Mouse (Mus musculus) megakaryocyte, adult 5-6 weeks (primary cell): ENCODE results near the gene Elmsan1. TPM values are rescaled to one million over a fixed set of nuclear protein-coding genes. Genes with fewer than 3 reads are reported as not detected.

Source experiments
- ATAC-seq: 2 replicates; pipeline ENCODE4 v1.8.0; 2016; ENCODE audit warnings: mild to moderate bottlenecking, inconsistent platforms; ENCODE audit not compliant: poor library complexity, severe bottlenecking
- total RNA-seq, 2 experiments: library from RNA; stranded (forward) in 1 of 2; stranded (reverse) in 1 of 2; fragments of 153-499, 151-499 nt in 1 of 2; fragments of 221-1000, 200-1000 nt in 1 of 2; gene quantifications; 2 replicates each; pipeline versions ENCODE4 v1.2.3 to v1.2.4; 2015 to 2017

Gene Elmsan1
- total RNA-seq, 2 experiments from 2014 or later = 17.0 to 27.0 TPM

- no peak for ATAC-seq
These were observed 41.6 kb downstream of the Elmsan1 start for GRCm38 (mm10) chr12:84176886-84177765.

- ATAC-seq = no peak
These were observed 42.4 kb downstream of the Elmsan1 start for GRCm38 (mm10) chr12:84176126-84176769.

DNA sequence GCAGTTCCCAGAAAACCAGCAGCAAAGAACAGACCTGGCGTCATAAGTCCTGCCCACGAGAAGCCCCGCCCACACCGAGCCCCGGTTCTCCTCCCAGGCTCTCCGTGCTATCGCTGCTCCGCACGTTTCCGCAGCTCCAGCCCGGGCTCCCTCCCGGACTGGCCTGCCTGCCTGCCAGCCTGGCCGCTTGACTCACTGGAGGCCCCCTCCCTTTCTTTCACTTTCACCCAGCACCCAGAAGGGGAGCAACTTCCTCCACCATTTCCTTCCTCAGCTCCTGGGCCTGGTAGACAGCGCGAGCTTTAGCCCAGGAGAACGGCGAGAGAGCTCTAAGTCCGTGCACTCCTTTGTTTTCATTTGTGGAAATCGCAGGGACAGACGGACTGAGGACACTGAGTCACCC lies 43.0 kb downstream of the Elmsan1 start:
- peak; percentile 69 for ATAC-seq

DNA sequence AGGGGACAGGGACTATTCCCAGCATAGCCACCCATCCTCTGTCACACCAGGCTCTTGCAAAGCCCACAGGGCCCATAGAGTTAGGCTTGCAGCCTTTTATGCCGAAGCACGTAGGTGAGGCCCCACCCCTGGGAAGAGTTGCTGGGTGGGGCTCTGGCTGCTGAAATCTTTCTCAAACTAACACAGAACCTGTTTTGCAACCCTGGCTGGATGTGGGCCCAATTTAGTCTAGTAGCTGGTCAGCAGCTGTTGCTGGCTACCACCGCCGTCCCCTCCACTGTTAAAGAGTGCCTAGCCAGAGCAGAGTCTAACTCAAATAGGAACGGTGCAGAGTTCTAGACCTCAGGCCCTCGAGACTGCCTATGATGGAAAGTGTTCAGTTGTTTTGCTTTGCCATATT lies 43.8 kb downstream of the Elmsan1 start:
- peak; percentile 34 for ATAC-seq

DNA sequence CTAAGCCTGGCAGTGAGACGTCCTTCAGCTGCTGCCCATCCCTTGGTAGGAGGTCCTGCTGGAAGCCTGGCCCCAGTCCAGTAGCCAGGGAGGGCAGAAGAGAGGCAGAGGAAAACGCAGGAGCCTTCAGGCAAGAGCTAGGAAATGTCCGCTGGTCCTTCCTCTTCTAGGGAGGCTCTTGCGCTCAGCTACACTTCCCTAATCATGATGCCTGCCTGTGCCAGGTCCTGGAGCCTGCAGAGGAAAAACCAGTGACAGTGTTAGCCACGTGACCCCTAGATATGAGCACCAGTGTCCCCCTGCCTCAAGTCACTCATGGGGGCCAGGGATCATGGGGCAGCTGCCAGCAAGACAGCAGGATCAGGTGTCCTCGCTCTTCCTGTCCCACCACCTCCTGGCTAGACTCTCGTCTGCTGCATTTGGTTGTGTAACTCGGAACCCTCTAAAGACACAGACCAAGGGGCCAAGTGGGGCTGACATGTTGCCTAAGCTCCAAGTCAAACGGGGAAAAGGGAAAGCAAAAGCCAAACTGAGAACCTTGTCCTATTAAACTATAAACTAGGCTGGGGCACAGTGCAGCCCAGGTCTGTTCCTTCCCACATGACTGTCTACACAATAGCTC lies 44.4 kb downstream of the Elmsan1 start:
- ATAC-seq = peak; percentile 45

DNA sequence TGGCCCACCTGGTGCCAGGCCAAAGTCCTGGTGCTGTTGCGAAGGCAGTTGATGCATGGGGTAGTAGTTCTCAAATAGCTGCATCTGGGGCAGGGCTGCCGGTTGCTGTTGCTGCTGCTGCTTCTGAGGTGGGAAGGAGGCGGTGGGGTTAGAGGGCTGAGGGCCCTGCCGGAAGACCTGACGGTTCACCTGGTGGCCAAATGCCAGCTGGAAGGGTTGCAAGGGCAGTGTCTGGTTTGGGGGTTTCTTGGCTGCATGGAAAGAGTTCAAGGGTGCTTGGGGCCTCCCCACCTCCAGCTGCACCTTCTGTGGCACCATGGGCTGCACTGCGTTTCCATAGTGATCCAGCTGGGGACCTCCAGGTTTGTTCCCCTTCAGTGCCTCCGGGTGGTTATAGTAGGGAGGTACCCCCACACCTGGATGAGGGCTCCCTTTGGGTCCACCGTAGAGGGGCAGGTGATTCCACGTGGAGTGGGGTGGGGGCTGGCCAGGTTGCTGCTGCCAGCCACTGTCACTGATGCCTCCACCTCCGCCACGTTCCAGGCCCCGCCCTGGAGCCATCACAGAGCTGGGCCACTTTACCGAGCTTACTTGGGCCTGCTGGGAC lies 45.3 kb downstream of the Elmsan1 start:
- no peak for ATAC-seq

DNA sequence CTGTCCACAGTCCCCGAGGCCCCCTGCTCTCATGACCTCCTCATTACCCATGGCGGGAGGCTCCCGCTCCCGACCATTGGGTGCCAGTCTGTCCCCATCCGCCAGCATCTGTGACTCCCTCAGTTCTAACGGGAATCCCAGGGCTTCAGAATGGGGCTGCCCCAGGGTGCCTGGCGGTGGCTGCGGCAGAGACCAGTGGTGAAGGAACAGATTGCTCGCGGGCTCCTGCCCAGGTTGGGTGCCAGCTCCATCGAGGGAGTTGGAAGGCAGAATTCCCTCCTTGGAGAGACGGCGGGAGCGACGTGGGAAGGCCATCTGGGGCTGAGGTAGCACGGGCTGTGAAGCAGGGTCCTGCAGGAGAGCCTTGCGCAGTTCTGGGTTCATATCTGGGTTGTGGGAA lies 45.8 kb downstream of the Elmsan1 start:
- no peak for ATAC-seq

DNA sequence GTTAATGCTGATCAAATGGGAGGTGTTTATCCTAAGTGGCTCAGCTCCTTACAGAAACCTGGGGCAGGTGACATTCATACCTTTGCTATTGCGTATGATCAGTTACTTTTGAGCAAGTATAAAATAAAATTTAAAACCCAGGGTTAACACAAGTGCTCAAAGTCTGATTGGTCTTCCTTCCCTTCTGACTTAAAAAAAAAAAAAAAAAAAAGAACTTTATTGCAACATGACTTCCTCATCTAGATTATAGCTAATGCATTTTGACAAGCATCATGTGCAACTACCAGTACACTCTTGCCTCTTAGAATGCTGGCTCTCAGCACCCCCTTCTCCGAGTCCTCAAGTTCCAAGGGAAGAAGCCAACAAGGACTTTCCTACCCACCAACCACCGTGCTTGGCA lies 46.5 kb downstream of the Elmsan1 start:
- 0 out of 2 replicates have a peak, but pooled peaks have one; percentile 17 for ATAC-seq

DNA sequence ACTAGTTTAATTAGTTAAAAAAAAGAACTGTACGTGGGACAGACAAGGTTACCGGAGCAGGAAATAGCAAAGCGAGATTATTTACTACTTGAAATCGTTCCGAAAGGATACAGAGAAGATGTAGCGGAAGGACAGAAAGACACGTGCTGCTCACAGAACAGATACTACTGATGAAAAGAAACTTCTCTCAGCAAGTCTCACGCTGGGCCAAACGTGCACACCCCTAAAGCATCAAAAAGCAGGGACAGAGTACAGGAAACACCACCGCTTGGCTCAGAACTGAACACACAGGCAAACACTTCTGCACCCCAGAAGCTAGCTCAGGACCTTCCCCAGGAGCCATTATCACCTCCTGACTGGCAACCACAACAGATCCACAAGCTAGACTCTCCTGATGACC lies 48.1 kb downstream of the Elmsan1 start:
- no peak for ATAC-seq

GRCm38 (mm10) chr12:84165631-84166373 lies 52.9 kb downstream of the Elmsan1 start:
- ATAC-seq = no peak

DNA sequence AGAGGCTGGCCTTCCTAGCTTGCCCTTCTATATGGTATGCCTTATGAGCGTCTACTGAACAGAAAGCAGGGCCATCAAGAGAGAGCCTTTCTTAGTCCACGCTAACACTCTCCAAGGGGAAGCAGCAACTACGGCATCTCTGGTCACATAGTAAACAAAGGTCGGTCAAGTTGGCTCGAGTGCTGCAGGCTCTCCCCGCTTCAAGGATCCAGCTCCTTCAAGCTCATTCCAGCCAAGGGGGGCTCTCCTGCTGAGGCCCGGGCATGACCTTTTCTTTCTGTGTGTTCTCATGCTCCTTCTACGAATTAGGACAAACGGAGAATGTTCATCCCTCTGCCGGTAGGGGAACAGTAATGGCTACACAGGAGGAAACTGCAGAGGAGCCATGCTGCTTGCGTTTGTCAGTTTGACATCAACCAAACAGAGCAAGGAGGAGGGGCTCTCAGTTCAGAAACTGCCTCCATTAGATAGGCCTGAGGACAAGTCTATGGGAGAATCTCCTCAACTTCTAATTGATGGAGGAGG lies 55.0 kb downstream of the Elmsan1 start:
- no peak for ATAC-seq

- peak; percentile 85 for ATAC-seq
These were observed 55.5 kb downstream of the Elmsan1 start for GRCm38 (mm10) chr12:84163133-84163532.

GRCm38 (mm10) chr12:84161616-84162433 lies 56.9 kb downstream of the Elmsan1 start:
- ATAC-seq = peak; percentile 47

- no peak for ATAC-seq
These were observed 57.6 kb downstream of the Elmsan1 start for GRCm38 (mm10) chr12:84161116-84161515.

- no peak for ATAC-seq
These were observed 58.2 kb downstream of the Elmsan1 start for GRCm38 (mm10) chr12:84160491-84160890.

DNA sequence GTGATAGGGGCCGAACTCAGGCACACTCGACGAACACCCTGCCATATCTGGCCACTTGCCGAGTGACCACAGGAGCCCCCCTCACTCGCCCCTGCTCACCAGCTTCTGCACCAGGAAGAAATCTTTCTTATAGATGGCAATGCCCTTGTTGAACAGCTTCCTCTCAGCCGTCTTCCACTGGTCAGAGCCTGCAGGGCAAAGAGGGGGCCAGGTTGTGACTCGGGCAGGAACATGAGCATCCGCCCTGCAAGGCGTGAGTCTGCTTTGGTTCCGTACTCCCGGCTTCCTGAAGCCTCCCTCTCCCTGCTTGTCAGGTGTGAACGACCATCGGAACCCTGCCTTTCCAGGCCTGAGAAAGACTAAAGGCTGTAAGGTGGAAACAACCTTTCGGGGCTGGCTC lies 60.5 kb downstream of the Elmsan1 start:
- no peak for ATAC-seq

DNA sequence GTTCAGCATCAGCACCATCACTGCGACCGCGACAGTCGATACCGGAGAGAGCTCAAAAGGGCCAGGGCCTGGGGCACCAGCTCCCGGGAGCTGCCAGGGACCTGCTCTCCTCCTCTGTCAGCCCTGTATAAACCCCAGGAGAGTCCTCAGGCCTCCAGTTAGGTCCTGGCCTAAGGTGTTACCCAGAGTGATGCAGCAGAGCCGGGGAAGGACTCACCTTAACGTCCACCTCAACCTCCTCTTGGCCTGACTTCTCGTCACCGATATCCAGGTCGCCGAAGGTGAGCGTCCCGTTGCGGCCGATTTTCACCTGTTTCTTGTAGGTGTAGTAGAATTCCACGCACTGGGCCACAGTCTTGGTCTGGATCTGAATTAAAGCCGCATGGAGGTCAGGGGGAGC lies 62.5 kb downstream of the Elmsan1 start:
- ATAC-seq = no peak

GRCm38 (mm10) chr12:84155523-84155871 lies 63.2 kb downstream of the Elmsan1 start:
- no peak for ATAC-seq

DNA sequence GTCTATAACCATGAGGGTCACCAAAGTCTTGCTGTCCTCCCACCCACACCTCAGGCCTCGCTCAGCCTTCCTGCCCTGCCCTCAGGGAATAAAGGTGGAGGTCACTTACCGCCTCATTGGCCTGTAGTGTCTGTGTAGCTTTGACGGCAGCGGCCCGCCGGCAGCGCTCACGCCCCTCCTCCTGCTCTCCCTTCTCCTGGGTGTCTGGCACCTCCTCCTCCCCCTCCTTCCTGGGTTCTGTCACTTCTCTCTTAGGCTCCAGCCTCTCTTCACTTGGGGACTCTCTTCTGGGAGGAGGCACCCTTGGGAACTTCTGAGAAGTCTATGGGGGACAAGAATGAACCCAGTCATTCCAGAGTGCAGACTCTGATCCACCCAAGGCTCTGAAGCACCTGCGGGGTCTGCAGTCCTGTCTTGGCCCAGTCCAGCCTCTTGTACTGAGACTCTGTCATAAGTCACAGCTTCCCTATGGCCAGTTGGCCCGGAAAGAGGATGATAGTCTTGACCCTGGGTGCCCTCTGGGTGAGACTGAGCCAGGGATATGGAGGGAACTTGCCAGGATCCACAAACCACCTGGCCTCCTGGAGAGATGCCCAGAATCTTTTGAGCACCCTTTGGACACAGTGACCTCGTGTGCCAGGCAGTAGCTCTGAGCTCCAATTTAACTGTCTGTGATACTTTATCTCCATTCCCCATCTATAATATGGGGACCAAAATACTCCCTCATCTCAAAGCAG lies 63.7 kb downstream of the Elmsan1 start:
- no peak for ATAC-seq
